Mouse (Mus musculus): Measurements from ENCODE around the gene Prtn3.

DNA sequence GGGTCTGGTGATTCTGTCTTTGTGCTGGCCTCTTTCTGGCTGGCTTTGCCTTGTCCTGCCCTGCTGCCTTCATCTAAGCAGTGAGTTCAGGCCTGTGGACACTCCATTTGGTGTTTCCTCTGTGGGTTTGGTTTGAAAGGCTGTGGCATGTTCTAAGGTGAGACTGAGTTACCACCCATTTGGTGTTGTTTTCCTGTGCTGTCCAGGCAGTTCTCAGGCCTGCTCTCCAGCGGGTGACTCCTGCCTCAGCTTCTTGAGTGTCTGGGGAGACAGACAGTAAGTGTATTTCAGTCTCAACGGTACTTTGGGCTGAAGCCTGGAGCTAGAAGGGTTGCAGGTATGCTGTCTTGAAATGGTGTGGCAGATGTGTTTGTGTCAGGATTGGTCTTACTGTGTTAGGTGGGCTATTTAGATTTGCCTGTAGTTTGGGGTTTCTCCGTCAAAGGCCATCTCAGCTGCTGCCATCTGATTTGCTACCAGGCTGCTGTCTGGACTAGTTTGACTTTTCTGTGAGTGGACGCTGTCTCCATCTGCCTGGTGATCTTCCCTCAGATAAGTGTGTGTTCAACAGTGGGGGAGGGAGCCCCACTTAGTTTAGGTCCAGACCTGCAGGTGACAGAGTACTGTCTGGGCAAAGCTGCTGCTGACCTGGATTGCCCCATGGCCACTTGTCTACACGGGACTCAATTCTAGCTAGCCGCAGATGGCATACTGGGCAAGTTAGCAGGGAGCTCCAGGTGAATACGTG, 17.4 kb upstream of the Prtn3 start:
- TF ChIP-seq CTCF (IDR thresholded peaks at IDR 0.05) (no peak), POLR2A (IDR thresholded peaks at IDR 0.05; ENCODE audit: insufficient read depth, low read depth, low read length) (no peak)
